Mouse (Mus musculus): ENCODE measurements around the gene Ly6g6e. TPM values are rescaled to one million over a fixed set of nuclear protein-coding genes. Genes with fewer than 3 reads are reported as not detected.
A peak's percentile ranks its signal among the peaks of the same experiment; 100 is the strongest.

Gene Ly6g6e
- total RNA-seq, 1 experiment from 2014 or later, result not detected

GRCm38 (mm10) chr17:35090166-35090932 lies 13.6 kb downstream of the Ly6g6e start:
- no peak for ATAC-seq (replicated peaks; ENCODE audit: insufficient number of reproducible peaks, low FRiP score, low TSS enrichment, poor library complexity, severe bottlenecking)

- ATAC-seq (replicated peaks; ENCODE audit: insufficient number of reproducible peaks, low FRiP score, low TSS enrichment, poor library complexity, severe bottlenecking), result no peak
Observed at GRCm38 (mm10) chr17:35092403-35093198, 15.9 kb downstream of the Ly6g6e start.

GRCm38 (mm10) chr17:35094475-35095365 lies 18.0 kb downstream of the Ly6g6e start:
- ATAC-seq (replicated peaks; ENCODE audit: insufficient number of reproducible peaks, low FRiP score, low TSS enrichment, poor library complexity, severe bottlenecking), result no peak

GRCm38 (mm10) chr17:35096597-35096996 lies 19.9 kb downstream of the Ly6g6e start:
- ATAC-seq (replicated peaks; ENCODE audit: insufficient number of reproducible peaks, low FRiP score, low TSS enrichment, poor library complexity, severe bottlenecking), result no peak

GRCm38 (mm10) chr17:35097164-35097655 lies 20.5 kb downstream of the Ly6g6e start:
- ATAC-seq (replicated peaks; ENCODE audit: insufficient number of reproducible peaks, low FRiP score, low TSS enrichment, poor library complexity, severe bottlenecking), result no peak

- no peak for ATAC-seq (replicated peaks; ENCODE audit: insufficient number of reproducible peaks, low FRiP score, low TSS enrichment, poor library complexity, severe bottlenecking)
Observed at GRCm38 (mm10) chr17:35100196-35100765, 23.6 kb downstream of the Ly6g6e start.

- no peak for ATAC-seq (replicated peaks; ENCODE audit: insufficient number of reproducible peaks, low FRiP score, low TSS enrichment, poor library complexity, severe bottlenecking)
Observed at GRCm38 (mm10) chr17:35101161-35101560, 24.5 kb downstream of the Ly6g6e start.

- no peak for ATAC-seq (replicated peaks; ENCODE audit: insufficient number of reproducible peaks, low FRiP score, low TSS enrichment, poor library complexity, severe bottlenecking)
Observed at GRCm38 (mm10) chr17:35102299-35102698, 25.6 kb downstream of the Ly6g6e start.

GRCm38 (mm10) chr17:35103221-35103690 lies 26.6 kb downstream of the Ly6g6e start:
- no peak for ATAC-seq (replicated peaks; ENCODE audit: insufficient number of reproducible peaks, low FRiP score, low TSS enrichment, poor library complexity, severe bottlenecking)

GRCm38 (mm10) chr17:35104079-35104478 lies 27.4 kb downstream of the Ly6g6e start:
- no peak for ATAC-seq (replicated peaks; ENCODE audit: insufficient number of reproducible peaks, low FRiP score, low TSS enrichment, poor library complexity, severe bottlenecking)

GRCm38 (mm10) chr17:35104754-35105153 lies 28.1 kb downstream of the Ly6g6e start:
- ATAC-seq (replicated peaks; ENCODE audit: insufficient number of reproducible peaks, low FRiP score, low TSS enrichment, poor library complexity, severe bottlenecking), result no peak

GRCm38 (mm10) chr17:35105740-35106389 lies 29.2 kb downstream of the Ly6g6e start:
- no peak for ATAC-seq (replicated peaks; ENCODE audit: insufficient number of reproducible peaks, low FRiP score, low TSS enrichment, poor library complexity, severe bottlenecking)

- no peak for ATAC-seq (replicated peaks; ENCODE audit: insufficient number of reproducible peaks, low FRiP score, low TSS enrichment, poor library complexity, severe bottlenecking)
Observed at GRCm38 (mm10) chr17:35106522-35106921, 29.8 kb downstream of the Ly6g6e start.

GRCm38 (mm10) chr17:35108097-35108496 lies 31.4 kb downstream of the Ly6g6e start, which contains the start of gene Ly6g5c:
Gene Ly6g5c (plus strand): TSS chr17:35108279.
- no peak for ATAC-seq (replicated peaks; ENCODE audit: insufficient number of reproducible peaks, low FRiP score, low TSS enrichment, poor library complexity, severe bottlenecking)

- no peak for ATAC-seq (replicated peaks; ENCODE audit: insufficient number of reproducible peaks, low FRiP score, low TSS enrichment, poor library complexity, severe bottlenecking)
Observed at GRCm38 (mm10) chr17:35111774-35112173, 35.1 kb downstream of the Ly6g6e start.

- ATAC-seq (replicated peaks; ENCODE audit: insufficient number of reproducible peaks, low FRiP score, low TSS enrichment, poor library complexity, severe bottlenecking), result peak; percentile 32; the same call in 1 of the 2 replicates
Observed at GRCm38 (mm10) chr17:35115046-35116019, 38.6 kb downstream of the Ly6g6e start, which contains the start of gene Ly6g5b. Gene Ly6g5b (minus strand): TSS chr17:35115428.

GRCm38 (mm10) chr17:35120745-35121142 lies 44.0 kb downstream of the Ly6g6e start:
- no peak for ATAC-seq (replicated peaks; ENCODE audit: insufficient number of reproducible peaks, low FRiP score, low TSS enrichment, poor library complexity, severe bottlenecking)
